Mouse (Mus musculus) intestine, postnatal 0 days (tissue): Measurements from ENCODE around the gene Rasip1. TPM values are rescaled to one million over a fixed set of nuclear protein-coding genes. Genes with fewer than 3 reads are reported as not detected.

Source experiments
- ATAC-seq: fragments of 200-750 bp; cut with Nextera tagmentation; 2 replicates; pipeline ENCODE4 v1.8.0; 2017; ENCODE audit warnings: mild to moderate bottlenecking, moderate TSS enrichment, moderate library complexity
- H3K27ac ChIP-seq: fragments of 300-500 bp; sonication (generic); 2 replicates; pipeline ENCODE4 v1.5.1; 2014; ENCODE audit warnings: mild to moderate bottlenecking, low read depth, low read length, moderate library complexity
- H3K27me3 ChIP-seq: fragments of 300-500 bp; sonication (generic); replicated peaks from 2 replicates; pipeline ENCODE4 v1.6.1; 2014; ENCODE audit warnings: low read length, mixed read lengths; ENCODE audit not compliant: control insufficient read depth, insufficient read depth
- H3K36me3 ChIP-seq: fragments of 300-500 bp; sonication (generic); 2 replicates; pipeline ENCODE4 v1.6.1; 2014; ENCODE audit warnings: mild to moderate bottlenecking, moderate library complexity; ENCODE audit not compliant: control insufficient read depth, insufficient read depth
- H3K4me1 ChIP-seq: fragments of 300-500 bp; sonication (generic); replicated peaks from 2 replicates; pipeline ENCODE4 v1.6.1; 2014; ENCODE audit warnings: antibody characterized with exemption, low read length, mixed read lengths; ENCODE audit not compliant: control insufficient read depth, insufficient read depth
- H3K4me2 ChIP-seq: fragments of 300-500 bp; sonication (generic); replicated peaks from 2 replicates; pipeline ENCODE4 v1.6.1; 2014; ENCODE audit warnings: low read depth, mild to moderate bottlenecking, moderate library complexity
- H3K4me3 ChIP-seq: fragments of 300-500 bp; sonication (generic); 2 replicates; pipeline ENCODE4 v1.5.1; 2014; ENCODE audit warnings: low read depth, low read length
- H3K9ac ChIP-seq: fragments of 300-500 bp; sonication (generic); 2 replicates; pipeline ENCODE4 v1.6.1; 2014; ENCODE audit warnings: mild to moderate bottlenecking, low read depth, low read length
- H3K9me3 ChIP-seq: fragments of 300-500 bp; sonication (generic); 2 replicates; pipeline ENCODE4 v1.6.1; 2016; ENCODE audit warnings: mixed run types; ENCODE audit not compliant: control insufficient read depth
- CTCF ChIP-seq: sonication (generic); IDR thresholded peaks from 2 replicates; pipeline ENCODE4 v1.5.1; 2016; ENCODE audit warnings: low read depth, mild to moderate bottlenecking, control low read depth, antibody characterized with exemption, moderate library complexity
- WGBS: fragments of 180-500 bp; shearing (Covaris S2); extraction: QIAGEN DNeasy Blood & Tissue Kit; methylation state at CpG from one replicate; pipeline ENCODE4 v1.1.7; 2014; 5-methylcytosine and 5-hydroxymethylcytosine counted together
- polyA plus RNA-seq: library from polyadenylated mRNA; unstranded; fragments of >200 nt; fragmentation: Nextera tagmentation; extraction: Ambion mirVana; gene quantifications from 2 replicates; pipeline ENCODE4 v1.2.1, GENCODE M21; 2015

Rasip1 gene
- polyA plus RNA-seq, 1 experiment from 2014 or later, result 6.1 TPM

GRCm38 (mm10) chr7:45665303-45666138 lies 38.2 kb downstream of the Rasip1 start:
- no peak overlapping the region for H3K9ac ChIP-seq
- no peaks in the 10 kb centered on the region for H3K4me1 ChIP-seq
- H3K4me2 ChIP-seq, result peak overlapping the region; percentile 1; the same call in 1 of the 2 replicates
- peak overlapping the region; percentile 1; the same call in 1 of the 2 replicates for H3K4me3 ChIP-seq
- no peak overlapping the region for H3K27ac ChIP-seq
- peaks cover 54% of the 10 kb centered on the region for H3K27me3 ChIP-seq
- no peaks in the 10 kb centered on the region for H3K9me3 ChIP-seq
- no peak for TF ChIP-seq CTCF
- ATAC-seq, result no peak
- 36% methylated on average over 13 of the region's 13 CpGs for WGBS
- H3K36me3 ChIP-seq, result no peaks in the 10 kb centered on the region

DNA sequence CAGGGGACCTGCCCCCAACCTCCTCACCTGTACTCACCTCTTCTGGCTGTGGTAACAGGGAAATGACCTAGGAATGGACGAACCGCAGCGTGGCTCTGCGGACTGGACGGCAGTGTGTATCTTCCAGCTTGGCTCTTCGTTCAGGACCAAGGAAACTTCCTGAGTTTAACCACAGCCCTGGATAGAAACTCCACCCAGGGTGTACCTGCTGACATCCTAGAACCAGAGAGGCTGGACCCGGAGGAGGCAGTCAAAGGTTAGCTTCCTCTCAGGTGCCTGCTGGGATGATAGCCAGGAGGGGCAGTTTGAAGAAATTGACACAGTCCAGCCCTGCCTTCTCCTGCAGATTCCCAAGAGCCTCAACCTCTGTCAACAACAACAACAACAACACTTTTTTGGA lies 38.9 kb downstream of the Rasip1 start, which contains the start of gene Fut2:
Gene Fut2 (minus strand): TSS at position 234 of the 400 bp plus-strand sequence.
- H3K9me3 ChIP-seq, result no peaks in the 10 kb centered on the region
- no peaks in the 10 kb centered on the region for H3K36me3 ChIP-seq
- H3K9ac ChIP-seq, result no peak within 1 kb of the TSS
- no peak within 1 kb of the TSS for H3K27ac ChIP-seq
- H3K27me3 ChIP-seq, result peaks cover 51% of the 10 kb centered on the region
- 47% methylated on average over 7 of the region's 7 CpGs for WGBS
- no peak; the same call in 1 of the 2 replicates for ATAC-seq
- peak within 1 kb of the TSS; percentile 1; the same call in 1 of the 2 replicates for H3K4me3 ChIP-seq
- no peak for TF ChIP-seq CTCF
- no peaks in the 10 kb centered on the region for H3K4me1 ChIP-seq
- H3K4me2 ChIP-seq, result peak within 1 kb of the TSS; percentile 1; the same call in 1 of the 2 replicates

DNA sequence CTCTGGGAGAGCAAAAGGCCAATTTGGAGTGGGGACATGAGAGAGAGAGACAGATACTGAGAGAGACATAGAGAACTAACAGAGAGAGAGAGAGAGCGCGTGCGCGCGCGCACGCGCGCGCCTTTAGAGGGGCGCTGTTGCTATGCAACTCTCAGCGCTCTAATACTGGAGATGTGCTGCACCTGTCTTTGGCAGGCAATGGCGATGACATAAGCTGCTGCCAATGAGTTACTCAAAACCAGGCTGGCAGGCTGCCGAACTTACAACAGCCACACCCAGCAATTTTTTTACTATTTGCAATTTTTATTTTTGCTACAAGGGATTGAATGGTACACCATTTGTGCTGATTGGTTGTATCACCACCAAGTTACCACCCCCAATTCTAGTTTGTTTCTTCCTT lies 40.5 kb downstream of the Rasip1 start:
- Histone ChIP-seq H3K4me1 (no peaks in the 10 kb centered on the region), H3K27ac (no peak overlapping the region), H3K27me3 (peaks cover 62% of the 10 kb centered on the region), H3K36me3 (no peaks in the 10 kb centered on the region), H3K4me2 (no peak overlapping the region), H3K9me3 (no peaks in the 10 kb centered on the region), H3K4me3 (no peak overlapping the region), H3K9ac (no peak overlapping the region)
- no peak for TF ChIP-seq CTCF
- no peak for ATAC-seq
- 85% methylated on average over 14 of the region's 14 CpGs for WGBS

DNA sequence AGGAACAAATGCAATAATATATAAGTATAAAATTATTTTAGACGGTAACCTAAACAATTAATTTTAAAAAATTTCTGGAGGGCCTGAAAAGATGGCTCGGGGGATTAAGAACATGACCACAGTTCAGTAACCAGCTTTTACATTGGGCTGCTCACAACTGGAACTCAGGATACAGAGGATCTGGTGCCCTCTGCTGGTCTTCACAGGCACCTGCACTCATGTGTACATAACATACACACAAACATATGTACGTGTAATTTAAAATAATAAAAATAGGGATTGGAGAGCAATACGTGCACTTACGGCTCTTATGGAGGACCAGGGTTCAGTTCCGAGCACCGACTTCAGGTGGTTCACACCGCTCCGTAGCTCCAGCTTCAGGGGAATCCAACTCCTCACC lies 41.6 kb downstream of the Rasip1 start:
- peak; percentile 43 for TF ChIP-seq CTCF
- Histone ChIP-seq H3K27ac (no peak overlapping the region), H3K4me1 (no peaks in the 10 kb centered on the region), H3K27me3 (peaks cover 62% of the 10 kb centered on the region), H3K9me3 (no peaks in the 10 kb centered on the region), H3K36me3 (no peaks in the 10 kb centered on the region), H3K4me2 (no peak overlapping the region), H3K4me3 (no peak overlapping the region), H3K9ac (no peak overlapping the region)
- WGBS, result 96% methylated on average over 9 of the region's 9 CpGs
- no peak for ATAC-seq

DNA sequence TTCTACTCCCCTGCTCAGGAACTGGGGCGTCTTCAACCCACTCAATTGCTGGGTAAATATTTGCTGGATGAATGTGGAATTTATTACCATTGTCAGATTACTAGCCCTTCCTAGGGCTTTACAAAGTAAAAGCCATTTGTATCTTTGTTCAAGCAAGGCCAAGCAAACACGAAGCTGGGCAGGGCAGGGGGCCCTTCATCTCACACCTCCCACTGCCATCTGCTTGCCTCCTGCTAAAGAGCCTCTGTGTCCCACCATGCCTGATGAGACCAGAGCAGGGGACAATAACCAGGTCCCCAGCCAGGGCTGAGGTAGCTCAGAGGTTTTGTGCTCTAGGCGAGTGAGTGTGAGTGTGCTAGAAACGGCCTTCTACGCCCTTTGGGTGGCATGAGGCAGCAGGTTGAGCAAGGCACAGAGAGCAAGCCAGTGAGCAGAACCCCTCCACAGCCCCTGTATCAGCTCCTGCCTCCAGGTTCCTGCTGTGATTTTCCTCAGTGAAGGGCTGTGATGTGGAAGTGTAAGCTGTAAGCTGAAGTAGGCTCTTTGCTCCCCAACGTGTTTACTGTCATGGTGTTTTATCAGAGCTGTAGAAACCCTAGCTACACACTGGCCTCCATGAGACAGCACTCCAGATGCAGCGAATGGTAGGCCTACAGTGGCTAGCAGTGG lies 50.5 kb downstream of the Rasip1 start:
- no peak overlapping the region for H3K9ac ChIP-seq
- WGBS, result 57% methylated on average over 7 of the region's 7 CpGs
- peaks cover 48% of the 10 kb centered on the region for H3K27me3 ChIP-seq
- no peak overlapping the region for H3K4me2 ChIP-seq
- H3K36me3 ChIP-seq, result no peaks in the 10 kb centered on the region
- peaks cover 3% of the 10 kb centered on the region; the same call in 1 of the 2 replicates for H3K4me1 ChIP-seq
- no peak for ATAC-seq
- TF ChIP-seq CTCF, result no peak
- H3K27ac ChIP-seq, result no peak overlapping the region
- no peaks in the 10 kb centered on the region for H3K9me3 ChIP-seq
- no peak overlapping the region for H3K4me3 ChIP-seq

DNA sequence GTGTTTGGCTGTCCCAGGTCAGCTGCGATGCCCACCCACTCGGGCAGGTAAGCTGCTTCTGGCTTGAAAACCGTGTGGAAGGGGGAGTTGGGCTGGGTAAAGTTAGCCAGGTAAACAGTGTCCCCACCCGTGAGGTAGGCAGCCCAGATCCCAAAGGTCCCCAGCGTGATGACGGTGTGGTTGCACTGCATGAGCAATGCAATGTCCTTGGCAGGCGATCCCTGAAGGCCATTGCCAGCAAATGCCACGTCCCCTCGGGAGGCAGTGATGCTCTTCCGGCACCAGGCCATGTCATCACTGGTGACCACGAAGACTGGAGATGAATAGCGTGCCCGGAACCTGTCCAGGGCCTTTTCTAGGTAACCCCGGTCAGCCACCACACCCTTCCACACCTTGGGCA lies 51.2 kb downstream of the Rasip1 start:
- no peak overlapping the region for H3K9ac ChIP-seq
- no peaks in the 10 kb centered on the region for H3K9me3 ChIP-seq
- no peak for ATAC-seq
- peaks cover 40% of the 10 kb centered on the region for H3K27me3 ChIP-seq
- H3K4me3 ChIP-seq, result no peak overlapping the region
- peaks cover 3% of the 10 kb centered on the region; the same call in 1 of the 2 replicates for H3K4me1 ChIP-seq
- no peaks in the 10 kb centered on the region for H3K36me3 ChIP-seq
- TF ChIP-seq CTCF, result no peak
- 86% methylated on average over 14 of the region's 14 CpGs for WGBS
- no peak overlapping the region for H3K27ac ChIP-seq
- H3K4me2 ChIP-seq, result no peak overlapping the region
